28 mouse cellular contexts compared by ENCODE assay signal in the genomic region with DNA sequence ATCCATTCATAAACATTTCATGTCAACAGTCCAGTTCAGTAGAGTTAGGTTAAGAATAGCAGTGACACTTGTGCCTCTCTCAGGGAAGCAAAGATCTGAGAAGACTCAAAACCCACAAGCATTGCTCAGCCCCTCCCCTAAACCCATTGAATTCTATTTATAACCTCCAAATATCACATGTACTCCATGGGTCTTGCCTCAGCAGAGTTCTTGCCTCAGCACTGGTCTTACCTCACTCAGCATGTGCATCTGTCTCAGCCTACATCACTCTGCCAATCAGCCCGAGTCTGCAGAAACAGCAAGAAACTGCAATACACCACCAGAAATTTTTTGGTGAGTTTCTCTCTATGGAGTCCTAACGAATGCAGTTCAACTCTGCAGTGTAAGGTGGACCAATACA.
A peak's percentile ranks its signal among the peaks of the same experiment; 100 is the strongest.
DNase-seq lines count a peak whose midpoint lies in the region; ATAC-seq and TF ChIP-seq lines count a peak whose summit lies in the region.
"Had no signal": no experiment of that assay in that cellular context is flagged by ENCODE, and none has a peak within 500 bp of the region (broad histone marks: within the 10 kb centered on the region; RNA-seq: fewer than 3 reads in every experiment).

No protein-coding gene starts in this region.

- H3K9ac ChIP-seq in heart, embryonic 12.5 days, result no peak overlapping the region
- H3K9ac ChIP-seq in heart, embryonic 15.5 days, result no peak overlapping the region
- H3K9ac ChIP-seq in limb, embryonic 14.5 days (ENCODE audit: low read depth, low read length, severe bottlenecking), result no peak overlapping the region
- H3K9ac ChIP-seq: embryonic facial prominence, embryonic 15.5 days; forebrain, postnatal 0 days; hindbrain, embryonic 14.5 days had no signal

- H3K36me3 ChIP-seq in heart, embryonic 12.5 days, result no peaks in the 10 kb centered on the region
- no peaks in the 10 kb centered on the region for H3K36me3 ChIP-seq in heart, embryonic 15.5 days
- H3K36me3 ChIP-seq in limb, embryonic 14.5 days (ENCODE audit: control insufficient read depth, insufficient read depth, low read length), result no peaks in the 10 kb centered on the region
- no peaks in the 10 kb centered on the region for H3K36me3 ChIP-seq in limb, embryonic 10.5 days
- H3K36me3 ChIP-seq: embryonic facial prominence, embryonic 15.5 days had no signal

- H3K27me3 ChIP-seq in heart, embryonic 12.5 days (replicated peaks), result no peaks in the 10 kb centered on the region
- H3K27me3 ChIP-seq in heart, embryonic 15.5 days, result no peaks in the 10 kb centered on the region
- no peaks in the 10 kb centered on the region for H3K27me3 ChIP-seq in limb, embryonic 14.5 days (ENCODE audit: control insufficient read depth, insufficient read depth, low read length)
- no peaks in the 10 kb centered on the region for H3K27me3 ChIP-seq in limb, embryonic 10.5 days (ENCODE audit: low read depth, poor library complexity, severe bottlenecking)
- H3K27me3 ChIP-seq: embryonic facial prominence, embryonic 15.5 days had no signal

- peak; percentile 57; the same call in 1 of the 2 replicates for ATAC-seq in heart, embryonic 12.5 days (ENCODE audit: insufficient number of reproducible peaks, low FRiP score)
- ATAC-seq in heart, embryonic 15.5 days (replicated peaks; ENCODE audit: insufficient number of reproducible peaks, insufficient read depth, low FRiP score, low read depth), result peak; percentile 69
- 0 out of 2 replicates have a peak, but pooled peaks have one; percentile 30 for ATAC-seq in limb, embryonic 14.5 days (ENCODE audit: low FRiP score, low read depth)
- ATAC-seq: activated CD4-positive, CD25-positive, alpha-beta regulatory T cell, adult 4 months; CD4-positive, CD25-positive, alpha-beta regulatory T cell, adult 4 months; forebrain, embryonic 14.5 days; forebrain, postnatal 0 days; hindbrain, postnatal 0 days; inflammation-experienced regulatory T-cells, adult 6 months; intestine, embryonic 16.5 days had no signal

- WGBS in heart, embryonic 12.5 days, result 66% methylated on average over 2 of the region's 2 CpGs
- 52% methylated on average over 2 of the region's 2 CpGs for WGBS in heart, embryonic 15.5 days
- 77% methylated on average over 2 of the region's 2 CpGs for WGBS in limb, embryonic 14.5 days
- WGBS in limb, embryonic 10.5 days, result 78% methylated on average over 2 of the region's 2 CpGs

- TF ChIP-seq POLR2A in limb, embryonic 14.5 days (IDR thresholded peaks at IDR 0.05; ENCODE audit: borderline replicate concordance, extremely low read depth, insufficient read depth, insufficient read length), result no peak

- 0 out of 2 replicates have a peak, but pooled peaks cover 6% of the 10 kb centered on the region for H3K4me1 ChIP-seq in heart, embryonic 12.5 days (replicated peaks)
- no peaks in the 10 kb centered on the region for H3K4me1 ChIP-seq in heart, embryonic 15.5 days (replicated peaks)
- no peaks in the 10 kb centered on the region for H3K4me1 ChIP-seq in limb, embryonic 14.5 days (ENCODE audit: control insufficient read depth, insufficient read depth, low read length)
- no peaks in the 10 kb centered on the region for H3K4me1 ChIP-seq in limb, embryonic 10.5 days
- H3K4me1 ChIP-seq: embryonic facial prominence, embryonic 15.5 days had no signal

- no peak overlapping the region for H3K4me2 ChIP-seq in heart, embryonic 12.5 days
- H3K4me2 ChIP-seq in heart, embryonic 15.5 days, result no peak overlapping the region
- no peak overlapping the region for H3K4me2 ChIP-seq in limb, embryonic 14.5 days (replicated peaks; ENCODE audit: low read depth, low read length, severe bottlenecking)
- H3K4me2 ChIP-seq: embryonic facial prominence, embryonic 15.5 days; hindbrain, embryonic 14.5 days had no signal

- H3K27ac ChIP-seq in heart, embryonic 12.5 days (ENCODE audit: poor library complexity, severe bottlenecking), result no peak overlapping the region
- no peak overlapping the region for H3K27ac ChIP-seq in heart, embryonic 15.5 days
- H3K27ac ChIP-seq in limb, embryonic 14.5 days (replicated peaks; ENCODE audit: low read depth, low read length), result no peak overlapping the region
- H3K27ac ChIP-seq in limb, embryonic 10.5 days, result no peak overlapping the region
- H3K27ac ChIP-seq: embryonic facial prominence, embryonic 15.5 days; gastrocnemius, adult 2 months; hindbrain, embryonic 14.5 days; hindbrain, postnatal 0 days had no signal

- no peak overlapping the region for H3K4me3 ChIP-seq in heart, embryonic 12.5 days
- H3K4me3 ChIP-seq in heart, embryonic 15.5 days, result no peak overlapping the region
- no peak overlapping the region for H3K4me3 ChIP-seq in limb, embryonic 14.5 days (replicated peaks; ENCODE audit: low read length)
- no peak overlapping the region for H3K4me3 ChIP-seq in limb, embryonic 10.5 days
- H3K4me3 ChIP-seq: embryonic facial prominence, embryonic 15.5 days; gastrocnemius, adult 2 months had no signal

- no peaks in the 10 kb centered on the region for H3K9me3 ChIP-seq in heart, embryonic 12.5 days (replicated peaks)
- no peaks in the 10 kb centered on the region for H3K9me3 ChIP-seq in heart, embryonic 15.5 days (replicated peaks)
- H3K9me3 ChIP-seq in limb, embryonic 14.5 days (ENCODE audit: control insufficient read depth, low read length), result no peaks in the 10 kb centered on the region
- no peaks in the 10 kb centered on the region for H3K9me3 ChIP-seq in limb, embryonic 10.5 days (replicated peaks)
- H3K9me3 ChIP-seq: embryonic facial prominence, embryonic 15.5 days had no signal

- intact Hi-C loops in heart, postnatal 10 days (cut with DNase I), result no loop called here
- intact Hi-C loops in heart, postnatal 14 days (cut with DNase I), result no loop called here

- no peak for DNase-seq in heart, postnatal 10 days
- no peak for DNase-seq in heart, postnatal 14 days
- no peak for DNase-seq in limb, embryonic 14.5 days (ENCODE audit: low spot score)
- DNase-seq in limb, embryonic 10.5 days (ENCODE audit: low spot score), result no peak
- no peak for DNase-seq in left cerebral cortex, adult 18-20 months (ENCODE audit: low spot score in 2 of 2)
- DNase-seq: adrenal gland, adult 8-10 months; adrenal gland, postnatal 25 days; cerebellum, adult 11-12 months; cerebellum, adult 8-10 months; cerebellum, postnatal 10 days; cerebellum, postnatal 36 days; embryo, embryonic 11 days; forebrain, postnatal 0 days; gastrocnemius, adult 2 months; gastrocnemius, postnatal 14 days; heart, adult 11 months; kidney, adult 18-20 months; kidney, adult 9 months had no signal
